Mouse (Mus musculus) mesoderm, embryonic 11.5 days (tissue): ENCODE data around the gene Dmxl2.

Experiments
- DNase-seq: peaks from one replicate; pipeline ENCODE4 v3.0.0-alpha.2; 2012; ENCODE audit warnings: low read depth, low spot score

The Dmxl2 gene

GRCm38 (mm10) chr9:54501453-54502110 is at the start of gene Dmxl2:
TSS of gene Dmxl2 (minus strand) at chr9:54501626.
- peak; percentile 96 for DNase-seq

- no peak for DNase-seq
Measured at GRCm38 (mm10) chr9:54549433-54549832, 48.0 kb upstream of the Dmxl2 start.

GRCm38 (mm10) chr9:54547536-54547935 is 46.1 kb upstream of the Dmxl2 start:
- DNase-seq, result peak; percentile 63

- no peak for DNase-seq
Measured at GRCm38 (mm10) chr9:54544954-54545315, 43.5 kb upstream of the Dmxl2 start.

GRCm38 (mm10) chr9:54544212-54544953 is 43.0 kb upstream of the Dmxl2 start:
- DNase-seq, result no peak

- no peak for DNase-seq
Measured at GRCm38 (mm10) chr9:54540801-54541200, 39.4 kb upstream of the Dmxl2 start.

- no peak for DNase-seq
Measured at GRCm38 (mm10) chr9:54538684-54539083, 37.3 kb upstream of the Dmxl2 start, which contains the start of gene Sh2d7. TSS of gene Sh2d7 (plus strand) at chr9:54538984.

GRCm38 (mm10) chr9:54538244-54538643 is 36.8 kb upstream of the Dmxl2 start:
- DNase-seq, result no peak

- no peak for DNase-seq
Measured at GRCm38 (mm10) chr9:54537480-54537879, 36.1 kb upstream of the Dmxl2 start.

GRCm38 (mm10) chr9:54537030-54537429 is 35.6 kb upstream of the Dmxl2 start:
- no peak for DNase-seq

- DNase-seq, result no peak
Measured at GRCm38 (mm10) chr9:54536236-54536635, 34.8 kb upstream of the Dmxl2 start.

GRCm38 (mm10) chr9:54533975-54534374 is 32.5 kb upstream of the Dmxl2 start:
- DNase-seq, result peak; percentile 8

GRCm38 (mm10) chr9:54532926-54533325 is 31.5 kb upstream of the Dmxl2 start:
- DNase-seq, result no peak

- no peak for DNase-seq
Measured at GRCm38 (mm10) chr9:54531421-54531820, 30.0 kb upstream of the Dmxl2 start.

GRCm38 (mm10) chr9:54530836-54531235 is 29.4 kb upstream of the Dmxl2 start:
- no peak for DNase-seq

- no peak for DNase-seq
Measured at GRCm38 (mm10) chr9:54529950-54530349, 28.5 kb upstream of the Dmxl2 start.

- DNase-seq, result no peak
Measured at GRCm38 (mm10) chr9:54527694-54528093, 26.3 kb upstream of the Dmxl2 start.

- DNase-seq, result no peak
Measured at GRCm38 (mm10) chr9:54520286-54520685, 18.9 kb upstream of the Dmxl2 start.

- DNase-seq, result no peak
Measured at GRCm38 (mm10) chr9:54518921-54519320, 17.5 kb upstream of the Dmxl2 start.

GRCm38 (mm10) chr9:54515991-54516390 is 14.6 kb upstream of the Dmxl2 start:
- DNase-seq, result no peak

GRCm38 (mm10) chr9:54502873-54503272 is 1.4 kb upstream of the Dmxl2 start:
- no peak for DNase-seq

- no peak for DNase-seq
Measured at GRCm38 (mm10) chr9:54502111-54502495, 677 bp upstream of the Dmxl2 start.

- DNase-seq, result peak; percentile 19
Measured at GRCm38 (mm10) chr9:54500832-54501452, 484 bp downstream of the Dmxl2 start.
